Mouse (Mus musculus) cerebellum, adult 11-12 months (tissue): Measurements from ENCODE around the gene Yipf1.
A peak's percentile ranks its signal among the peaks of the same experiment; 100 is the strongest.

Experiments
- DNase-seq: peaks from one replicate; pipeline ENCODE4 v3.0.0; 2022

The Yipf1 gene

GRCm38 (mm10) chr4:107313690-107314478, at the start of gene Yipf1:
Yipf1 (plus strand) TSS chr4:107314363.
- peak; percentile 90 for DNase-seq

GRCm38 (mm10) chr4:107273683-107274082, 40.5 kb upstream of the Yipf1 start:
- no peak for DNase-seq

GRCm38 (mm10) chr4:107274511-107274910, 39.7 kb upstream of the Yipf1 start:
- no peak for DNase-seq

- no peak for DNase-seq
These were observed 35.9 kb upstream of the Yipf1 start for GRCm38 (mm10) chr4:107278188-107278707.

DNA sequence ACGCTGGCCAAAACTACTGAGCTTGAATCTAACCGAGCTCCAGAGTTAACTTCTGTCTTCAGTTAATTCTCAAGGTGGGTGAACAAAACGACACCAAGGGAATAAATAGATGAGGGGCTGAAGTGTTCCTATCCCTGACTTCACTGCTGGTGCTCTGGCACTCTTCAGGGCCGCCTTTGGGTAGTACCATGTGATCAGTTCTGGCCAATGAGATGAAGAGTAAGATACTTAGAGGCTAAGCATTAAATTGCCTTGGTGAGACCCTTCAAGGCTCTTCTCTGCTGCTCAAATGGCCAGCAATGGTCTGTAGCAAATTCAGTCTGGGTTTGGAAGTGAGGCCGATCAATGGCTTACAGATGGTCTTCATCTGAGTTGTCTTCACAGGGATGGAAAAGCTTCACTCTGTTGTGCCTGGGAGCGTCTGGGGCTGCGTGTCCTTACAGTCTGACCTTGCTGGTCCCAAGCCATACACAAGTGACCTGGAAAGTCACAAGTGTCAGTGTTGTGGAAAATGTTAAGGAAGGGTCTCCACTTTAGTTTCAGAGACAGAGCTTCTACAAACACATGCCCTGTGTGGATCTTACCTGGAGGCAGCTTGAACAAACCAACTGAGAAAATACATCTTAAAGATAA, 33.2 kb upstream of the Yipf1 start:
- DNase-seq = no peak

GRCm38 (mm10) chr4:107285446-107286200, 28.5 kb upstream of the Yipf1 start:
- DNase-seq = no peak

- no peak for DNase-seq
These were observed 27.8 kb upstream of the Yipf1 start for GRCm38 (mm10) chr4:107286386-107286785.

DNA sequence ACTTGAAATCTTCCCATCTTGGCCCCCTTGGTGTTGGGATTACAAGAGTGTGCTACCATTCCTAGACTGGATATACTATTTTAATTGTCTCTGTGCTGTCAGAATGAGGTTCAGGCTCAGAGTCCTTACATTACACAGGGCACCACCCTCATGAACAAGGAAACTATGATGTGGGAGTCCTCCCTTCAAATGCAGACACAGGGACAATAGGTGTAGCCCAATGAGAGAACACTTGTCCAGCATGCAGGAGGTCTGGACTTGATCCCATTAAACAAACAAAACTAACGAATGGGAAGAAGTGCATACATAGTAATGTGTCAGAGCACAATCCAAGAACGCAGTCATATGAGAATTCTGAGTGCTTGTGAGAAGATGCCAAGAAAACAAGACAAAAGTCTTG, 26.6 kb upstream of the Yipf1 start:
- no peak for DNase-seq

DNA sequence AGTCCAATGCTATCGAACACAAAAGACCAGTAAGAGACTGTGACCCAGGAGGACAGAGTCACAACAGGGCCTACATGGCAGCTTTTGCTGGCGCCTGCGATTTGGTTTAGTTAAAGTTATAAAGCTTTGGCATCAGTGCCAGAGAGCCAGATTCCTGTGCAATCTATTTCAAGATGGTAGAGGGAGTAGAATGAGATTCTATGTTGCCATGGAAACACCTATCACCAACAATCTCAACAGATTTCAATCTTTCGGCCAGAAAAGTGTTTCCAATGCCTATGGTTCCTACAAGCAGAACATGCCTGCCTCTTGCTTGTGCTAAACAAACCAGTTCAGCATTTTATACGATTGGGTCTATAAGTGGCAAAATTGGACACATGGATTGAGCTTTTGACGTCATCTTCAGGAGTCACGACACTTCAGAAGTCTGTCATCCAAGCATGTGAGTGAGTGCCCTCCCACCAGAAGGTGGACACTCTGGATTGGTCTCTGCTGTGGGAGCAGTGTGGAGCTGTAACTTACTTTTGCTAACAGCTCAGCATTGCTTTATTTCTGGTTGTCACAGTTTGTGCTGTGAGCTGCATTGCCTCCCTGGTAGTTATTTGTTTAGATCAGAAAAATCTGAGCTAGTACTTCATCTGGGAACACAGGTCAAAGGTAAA, 22.4 kb upstream of the Yipf1 start:
- DNase-seq = no peak

GRCm38 (mm10) chr4:107292273-107292662, 21.9 kb upstream of the Yipf1 start:
- DNase-seq = no peak

GRCm38 (mm10) chr4:107298071-107298606, 16.0 kb upstream of the Yipf1 start:
- DNase-seq = no peak

- DNase-seq = no peak
These were observed 14.3 kb upstream of the Yipf1 start for GRCm38 (mm10) chr4:107299779-107300340.

DNA sequence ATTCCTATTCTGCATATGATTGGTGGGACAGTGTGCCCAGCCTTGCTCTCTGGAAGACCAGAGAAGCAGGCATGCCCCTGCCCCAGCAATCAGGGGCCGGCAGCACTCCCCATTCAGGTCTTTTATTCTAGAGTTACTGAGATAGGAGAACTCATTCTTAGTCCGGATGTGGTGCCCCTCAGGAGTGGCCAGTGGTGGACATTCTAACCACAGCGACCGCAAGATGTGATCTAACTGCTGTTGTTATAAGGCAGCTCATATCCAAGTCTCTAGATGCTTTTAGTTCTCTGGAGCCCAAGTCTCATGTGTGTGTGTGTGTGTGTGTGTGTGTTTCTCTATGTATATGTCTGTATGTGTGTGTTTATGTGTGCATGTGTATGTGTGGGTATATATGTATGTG, 13.8 kb upstream of the Yipf1 start:
- no peak for DNase-seq

- DNase-seq = no peak
These were observed 13.1 kb upstream of the Yipf1 start for GRCm38 (mm10) chr4:107300902-107301555.

- DNase-seq = no peak
These were observed 11.9 kb upstream of the Yipf1 start for GRCm38 (mm10) chr4:107302221-107302620.

- DNase-seq = no peak
These were observed 11.3 kb upstream of the Yipf1 start for GRCm38 (mm10) chr4:107302832-107303231.

DNA sequence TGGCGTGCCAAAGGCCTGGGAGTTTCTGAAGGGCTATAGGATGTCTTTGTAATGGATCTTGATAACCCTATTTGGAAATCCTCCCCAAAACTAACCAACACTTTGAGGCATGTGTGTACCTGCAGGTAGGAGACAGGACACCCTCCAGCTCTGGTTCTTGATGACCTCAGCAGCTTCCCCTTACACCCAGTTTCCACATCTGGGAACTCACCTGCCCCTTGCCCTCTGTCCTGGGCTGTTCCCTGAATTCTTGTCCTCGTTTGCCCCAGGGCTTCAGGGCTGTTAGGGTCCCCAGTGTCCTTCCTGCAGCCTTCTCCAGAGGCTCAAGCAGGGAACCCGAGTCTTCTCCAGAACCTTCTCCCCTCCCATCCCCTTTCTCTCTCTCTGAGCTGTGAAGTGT, 10.6 kb upstream of the Yipf1 start:
- DNase-seq = no peak

GRCm38 (mm10) chr4:107306966-107307365, 7.2 kb upstream of the Yipf1 start, which contains the start of gene Dio1:
Dio1 (minus strand) TSS chr4:107307169.
- DNase-seq = peak; percentile 84

DNA sequence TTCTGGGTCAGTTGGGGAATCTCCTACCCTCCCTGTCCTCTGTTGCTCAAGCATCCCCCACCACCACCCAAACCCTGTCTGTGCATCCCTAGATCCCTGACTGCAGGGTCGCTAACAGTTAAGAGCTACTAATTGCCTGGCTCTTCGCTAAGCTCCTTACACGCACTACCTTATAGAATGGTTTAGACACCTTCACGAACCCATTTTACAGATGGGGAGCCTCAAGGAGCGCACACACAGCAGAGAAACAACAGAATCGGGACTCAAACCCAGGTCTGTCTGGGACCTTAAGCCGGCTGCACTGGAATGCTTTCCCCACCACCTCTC, 279 bp downstream of the Yipf1 start:
- no peak for DNase-seq

DNA sequence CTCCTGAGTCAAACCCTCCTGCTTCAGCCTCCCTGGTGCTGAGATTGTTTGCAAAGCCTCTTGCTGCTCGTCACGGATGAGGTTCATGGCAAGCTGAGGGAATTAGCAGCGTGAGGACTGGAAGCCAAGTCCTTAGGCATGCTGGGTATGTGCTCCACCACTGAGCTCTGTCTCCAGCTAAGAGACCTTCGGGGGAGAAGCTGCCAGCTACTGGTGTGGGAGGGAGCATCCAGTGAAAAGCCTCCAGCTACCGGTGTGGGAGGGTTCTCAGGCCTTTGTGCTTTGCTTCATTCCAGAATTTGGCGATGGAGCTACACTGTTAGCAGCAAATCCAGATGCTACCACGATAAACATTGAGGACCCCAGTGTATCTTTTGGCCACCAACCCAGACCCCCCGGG, 4.5 kb downstream of the Yipf1 start:
- DNase-seq = no peak

- DNase-seq = no peak
These were observed 6.9 kb downstream of the Yipf1 start for GRCm38 (mm10) chr4:107321041-107321440.

DNA sequence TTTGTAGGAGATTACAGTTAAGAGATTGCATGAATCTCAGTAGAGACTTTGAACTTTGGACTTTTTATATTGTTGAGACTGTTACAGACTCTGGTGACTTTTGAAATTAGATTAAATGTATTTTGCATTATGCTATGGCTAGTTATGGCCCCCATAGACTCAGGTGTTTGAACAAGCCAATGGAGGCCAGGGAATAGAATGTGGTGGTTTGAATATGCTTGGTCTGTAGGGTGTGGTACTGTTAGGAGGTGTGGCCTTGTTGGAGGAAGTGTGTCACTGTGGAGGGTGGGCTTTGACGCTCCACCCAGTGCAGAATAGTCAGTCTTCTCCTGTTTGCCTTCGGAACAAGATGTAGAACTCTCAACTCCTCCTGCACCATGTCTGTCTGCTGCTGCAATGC, 8.9 kb downstream of the Yipf1 start:
- DNase-seq = no peak
